Mouse (Mus musculus) splenic B cell, adult 2 months (primary cell): ENCODE data around the gene Tctn1.

ENCODE experiments used
- DNase-seq: peaks from one replicate; pipeline ENCODE4 v3.0.0-alpha.2; 2011; ENCODE audit warnings: low read depth, low spot score
- H3K27me3 ChIP-seq: 2 replicates; pipeline ENCODE4 v1.6.1; 2012; ENCODE audit warnings: mild to moderate bottlenecking, low read length, moderate library complexity, mixed read lengths; ENCODE audit not compliant: control insufficient read depth, poor library complexity, insufficient read depth, severe bottlenecking
- H3K36me3 ChIP-seq: 2 replicates; pipeline ENCODE4 v1.6.1; 2012; ENCODE audit warnings: mild to moderate bottlenecking, low read length, moderate library complexity, mixed read lengths; ENCODE audit not compliant: control insufficient read depth, poor library complexity, insufficient read depth, severe bottlenecking

The Tctn1 gene

GRCm38 (mm10) chr5:122293131-122293530, 28.9 kb upstream of the Tctn1 start:
- H3K27me3 ChIP-seq, result no peaks in the 10 kb centered on the region
- peaks cover 3% of the 10 kb centered on the region; the same call in 1 of the 2 replicates for H3K36me3 ChIP-seq
- no peak for DNase-seq

GRCm38 (mm10) chr5:122291553-122292339, 27.5 kb upstream of the Tctn1 start:
- DNase-seq, result no peak
- H3K27me3 ChIP-seq, result no peaks in the 10 kb centered on the region
- peaks cover 3% of the 10 kb centered on the region; the same call in 1 of the 2 replicates for H3K36me3 ChIP-seq

DNA sequence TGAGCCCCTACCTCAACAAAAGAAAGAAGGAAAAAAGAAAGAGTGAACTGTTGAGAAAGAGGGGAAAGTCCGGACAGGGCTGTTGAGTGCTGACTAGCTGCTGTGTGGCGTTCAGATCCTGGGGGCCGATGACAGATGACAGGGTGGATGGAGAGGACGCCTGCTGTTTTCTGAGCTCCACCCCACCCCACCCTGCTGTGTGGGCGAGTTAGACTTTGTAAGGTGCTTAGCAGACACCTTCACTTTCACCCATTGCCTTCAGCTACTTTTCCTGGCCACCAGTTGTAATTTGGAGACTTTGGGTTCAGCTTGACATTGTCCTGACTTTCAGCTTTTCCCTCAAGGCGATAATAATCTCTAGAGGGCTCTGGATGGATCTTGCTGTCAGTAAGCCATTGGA, 26.9 kb upstream of the Tctn1 start:
- no peak for DNase-seq
- peaks cover 3% of the 10 kb centered on the region; the same call in 1 of the 2 replicates for H3K36me3 ChIP-seq
- no peaks in the 10 kb centered on the region for H3K27me3 ChIP-seq

DNA sequence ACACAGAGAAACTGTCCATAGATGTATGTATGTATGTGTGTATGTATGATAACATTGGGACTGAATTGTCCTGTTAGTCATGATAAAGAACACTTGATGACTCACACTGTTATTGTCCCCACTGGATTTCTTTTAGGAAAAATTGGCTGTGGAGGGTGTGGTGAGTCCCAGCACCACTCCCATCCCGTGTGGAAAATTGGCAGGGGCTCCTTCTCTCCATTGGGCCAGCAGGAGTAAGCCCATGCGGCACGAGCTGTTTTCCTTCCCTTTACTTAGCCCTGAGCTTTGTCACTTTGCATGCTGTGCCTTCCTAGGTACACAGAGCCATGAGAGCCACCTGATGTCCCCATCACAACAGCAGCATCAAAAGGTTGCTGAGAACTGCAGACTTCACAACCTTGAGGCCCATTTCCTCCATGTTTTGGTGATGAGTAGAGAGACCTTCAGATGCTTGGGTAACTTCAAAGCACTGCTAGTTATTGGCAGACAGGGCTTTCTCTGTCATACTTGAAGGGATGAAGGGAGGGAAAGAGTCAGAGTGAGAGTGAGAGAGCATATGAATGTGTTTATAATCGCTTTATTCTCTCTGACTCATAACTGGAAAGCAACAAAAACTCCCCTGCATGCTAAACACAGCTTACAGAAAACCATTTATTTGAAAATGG, 24.0 kb upstream of the Tctn1 start:
- Histone ChIP-seq H3K27me3 (no peaks in the 10 kb centered on the region), H3K36me3 (peaks cover 3% of the 10 kb centered on the region; the same call in 1 of the 2 replicates)
- DNase-seq, result no peak

- H3K36me3 ChIP-seq, result peaks cover 3% of the 10 kb centered on the region; the same call in 1 of the 2 replicates
- DNase-seq, result no peak
- no peaks in the 10 kb centered on the region for H3K27me3 ChIP-seq
Observed at GRCm38 (mm10) chr5:122287026-122287425, 22.8 kb upstream of the Tctn1 start.

- peaks cover 3% of the 10 kb centered on the region; the same call in 1 of the 2 replicates for H3K36me3 ChIP-seq
- no peaks in the 10 kb centered on the region for H3K27me3 ChIP-seq
- DNase-seq, result no peak
Observed at GRCm38 (mm10) chr5:122286191-122286590, 21.9 kb upstream of the Tctn1 start.

- peaks cover 3% of the 10 kb centered on the region; the same call in 1 of the 2 replicates for H3K36me3 ChIP-seq
- peak; percentile 65 for DNase-seq
- no peaks in the 10 kb centered on the region for H3K27me3 ChIP-seq
Observed at GRCm38 (mm10) chr5:122285767-122286150, 21.5 kb upstream of the Tctn1 start.

DNA sequence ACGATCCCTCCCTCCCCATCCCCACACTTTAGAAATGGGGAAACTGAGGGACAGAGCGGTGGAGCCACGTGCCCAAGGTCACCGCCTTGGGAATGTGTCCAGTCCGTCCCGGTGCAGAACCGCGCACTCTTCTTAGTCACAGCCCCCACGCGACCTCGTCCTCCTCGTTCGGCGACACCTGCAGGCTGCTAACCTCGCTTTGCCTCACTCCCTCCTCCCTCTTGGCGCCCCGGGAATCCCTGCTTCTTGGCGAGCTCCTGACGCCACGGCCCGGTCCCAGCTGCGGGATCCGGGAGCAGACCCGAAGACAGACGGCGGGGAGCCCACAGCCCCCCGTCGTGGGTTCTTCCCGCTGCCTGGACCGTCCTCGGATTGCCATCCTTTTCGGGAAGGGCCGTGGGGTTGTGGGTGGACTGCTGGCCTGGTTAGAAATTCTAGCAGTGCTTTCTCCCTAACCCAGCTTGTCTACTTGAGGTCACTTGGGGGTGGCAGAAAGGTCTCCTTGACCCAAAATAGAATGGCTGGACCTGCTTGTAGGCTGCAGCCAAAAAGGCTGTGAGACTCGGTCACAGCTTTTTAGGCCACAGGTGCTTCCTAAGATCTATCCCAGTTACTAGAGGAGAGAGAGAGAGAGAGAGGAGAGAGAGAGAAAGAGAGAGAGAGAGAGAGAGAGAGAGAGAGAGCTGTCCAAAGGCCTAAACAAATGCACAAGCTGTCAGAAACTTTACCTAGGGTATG, 20.9 kb upstream of the Tctn1 start:
- Histone ChIP-seq H3K27me3 (no peaks in the 10 kb centered on the region), H3K36me3 (peaks cover 3% of the 10 kb centered on the region; the same call in 1 of the 2 replicates)
- peak; percentile 41 for DNase-seq

DNA sequence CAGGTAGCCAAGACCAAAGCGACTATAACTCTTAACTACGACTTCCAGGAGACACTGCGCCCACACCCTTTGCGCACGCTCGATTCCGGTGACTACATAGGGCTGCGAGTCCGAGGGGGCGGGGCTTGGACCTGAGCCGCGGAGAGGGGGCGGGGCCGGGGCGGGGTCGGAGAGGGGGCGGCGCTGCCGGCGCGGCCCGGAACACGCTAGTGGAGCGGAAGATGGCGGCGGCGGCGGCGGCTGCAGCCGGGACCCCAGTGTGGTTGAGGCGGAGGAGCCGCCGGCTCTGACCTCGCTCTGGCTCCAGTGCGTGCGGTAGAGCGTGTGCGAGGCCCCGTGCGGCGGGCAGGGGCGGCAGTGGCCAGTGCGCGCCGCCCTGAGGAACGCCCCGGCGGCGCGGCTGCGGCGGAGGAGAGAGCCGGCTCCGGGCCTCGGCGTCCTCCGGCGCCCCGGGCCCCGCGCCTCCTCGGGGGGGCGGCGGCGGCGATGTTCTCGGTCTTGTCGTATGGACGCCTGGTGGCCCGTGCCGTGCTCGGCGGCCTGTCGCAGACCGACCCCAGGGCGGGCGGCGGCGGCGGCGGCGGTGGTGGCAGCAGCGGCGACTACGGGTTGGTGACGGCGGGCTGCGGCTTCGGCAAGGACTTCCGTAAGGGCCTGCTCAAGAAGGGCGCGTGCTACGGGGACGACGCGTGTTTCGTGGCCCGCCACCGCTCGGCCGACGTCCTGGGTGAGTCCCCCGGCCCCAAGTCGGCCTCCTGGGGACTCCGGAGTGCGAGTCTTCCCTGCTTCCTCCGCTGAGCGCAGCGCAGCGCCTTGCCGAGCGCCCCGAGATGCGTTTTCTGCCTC, 20.1 kb upstream of the Tctn1 start, which contains the start of gene Pptc7:
TSS of gene Pptc7 (plus strand) at position 183 of the 846 bp plus-strand sequence.
- Histone ChIP-seq H3K36me3 (peaks cover 3% of the 10 kb centered on the region; the same call in 1 of the 2 replicates), H3K27me3 (no peaks in the 10 kb centered on the region)
- DNase-seq, result peak; percentile 96

DNA sequence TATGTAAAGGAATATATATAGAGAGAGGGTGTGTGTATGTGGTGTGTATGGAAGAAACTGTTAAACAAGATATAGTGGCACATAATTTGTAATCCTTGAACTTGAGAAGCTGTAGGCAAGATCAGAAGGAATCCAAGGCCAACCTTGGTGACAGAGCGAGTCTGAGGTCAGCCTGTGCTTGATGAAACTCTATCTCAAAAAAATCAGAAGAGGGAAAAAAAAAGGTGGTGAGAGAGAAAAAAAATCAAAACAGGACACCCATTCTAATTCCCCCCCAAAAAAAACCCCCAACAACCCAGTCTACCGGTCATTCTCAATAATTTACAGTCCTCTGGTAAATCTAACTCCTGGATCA, 19.5 kb upstream of the Tctn1 start:
- H3K36me3 ChIP-seq, result peaks cover 3% of the 10 kb centered on the region; the same call in 1 of the 2 replicates
- H3K27me3 ChIP-seq, result no peaks in the 10 kb centered on the region
- DNase-seq, result no peak

GRCm38 (mm10) chr5:122280827-122281462, 16.7 kb upstream of the Tctn1 start:
- H3K36me3 ChIP-seq, result no peaks in the 10 kb centered on the region
- no peaks in the 10 kb centered on the region for H3K27me3 ChIP-seq
- peak; percentile 52 for DNase-seq

- DNase-seq, result no peak
- H3K27me3 ChIP-seq, result no peaks in the 10 kb centered on the region
- no peaks in the 10 kb centered on the region for H3K36me3 ChIP-seq
Observed at GRCm38 (mm10) chr5:122280422-122280826, 16.2 kb upstream of the Tctn1 start.

GRCm38 (mm10) chr5:122279799-122280421, 15.7 kb upstream of the Tctn1 start:
- no peaks in the 10 kb centered on the region for H3K27me3 ChIP-seq
- no peaks in the 10 kb centered on the region for H3K36me3 ChIP-seq
- no peak for DNase-seq
